Mouse (Mus musculus) limb, embryonic 11.5 days (tissue): ENCODE data around the gene Galnt7. TPM values are rescaled to one million over a fixed set of nuclear protein-coding genes. Genes with fewer than 3 reads are reported as not detected.

Experiments
- ATAC-seq: fragments of 200-750 bp; cut with Nextera tagmentation; 2 replicates; pipeline ENCODE4 v1.8.0; 2017; ENCODE audit warnings: low read depth; ENCODE audit not compliant: insufficient number of reproducible peaks, low FRiP score, low TSS enrichment
- DNase-seq: peaks from one replicate; pipeline ENCODE4 v3.0.0-alpha.2; 2015; ENCODE audit warnings: low spot score
- H3K27ac ChIP-seq: fragments of 300-500 bp; sonication (generic); replicated peaks from 2 replicates; pipeline ENCODE4 v1.5.1; 2014; ENCODE audit warnings: low read depth, mild to moderate bottlenecking, low read length
- H3K27me3 ChIP-seq: fragments of 300-500 bp; sonication (generic); 2 replicates; pipeline ENCODE4 v1.6.1; 2014; ENCODE audit warnings: mild to moderate bottlenecking, low read length, mixed read lengths; ENCODE audit not compliant: control insufficient read depth, insufficient read depth
- H3K36me3 ChIP-seq: fragments of 300-500 bp; sonication (generic); 2 replicates; pipeline ENCODE4 v1.6.1; 2014; ENCODE audit warnings: mild to moderate bottlenecking, low read length, moderate library complexity, mixed read lengths; ENCODE audit not compliant: control insufficient read depth, insufficient read depth
- H3K4me1 ChIP-seq: fragments of 300-500 bp; sonication (generic); 2 replicates; pipeline ENCODE4 v1.6.1; 2014; ENCODE audit warnings: low read length, mixed read lengths; ENCODE audit not compliant: control insufficient read depth, insufficient read depth
- H3K4me2 ChIP-seq: fragments of 300-500 bp; sonication (generic); 2 replicates; pipeline ENCODE4 v1.6.1; 2014; ENCODE audit warnings: low read depth, mild to moderate bottlenecking, moderate library complexity; ENCODE audit not compliant: severe bottlenecking
- H3K4me3 ChIP-seq: fragments of 300-500 bp; sonication (generic); 2 replicates; pipeline ENCODE4 v1.5.1; 2014; ENCODE audit warnings: low read depth, low read length
- H3K9ac ChIP-seq: fragments of 300-500 bp; sonication (generic); 2 replicates; pipeline ENCODE4 v1.6.1; 2014; ENCODE audit warnings: mild to moderate bottlenecking, low read length
- H3K9me3 ChIP-seq: fragments of 300-500 bp; sonication (generic); 2 replicates; pipeline ENCODE4 v1.6.1; 2016; ENCODE audit warnings: low read length; ENCODE audit not compliant: control insufficient read depth
- WGBS: fragments of 180-500 bp; shearing (Covaris S2); extraction: QIAGEN DNeasy Blood & Tissue Kit; methylation state at CpG from one replicate; pipeline ENCODE4 v1.1.7; 2014; 5-methylcytosine and 5-hydroxymethylcytosine counted together
- polyA plus RNA-seq: library from polyadenylated mRNA; unstranded; fragments of >200 nt; fragmentation: Nextera tagmentation; extraction: Ambion mirVana; gene quantifications from 2 replicates; pipeline ENCODE4 v1.2.1, GENCODE M21; 2014

The Galnt7 gene
- polyA plus RNA-seq, 1 experiment from 2014 or later: 18.8 TPM

- H3K4me3 ChIP-seq: no peak overlapping the region
- H3K27me3 ChIP-seq: no peaks in the 10 kb centered on the region
- no peaks in the 10 kb centered on the region for H3K4me1 ChIP-seq
- H3K4me2 ChIP-seq: no peak overlapping the region
- WGBS: 63% methylated on average over 12 of the region's 12 CpGs
- ATAC-seq (no peak), DNase-seq (no peak)
- H3K36me3 ChIP-seq: no peaks in the 10 kb centered on the region
- no peaks in the 10 kb centered on the region for H3K9me3 ChIP-seq
- H3K9ac ChIP-seq: no peak overlapping the region
- no peak overlapping the region for H3K27ac ChIP-seq
These were observed 105.3 kb downstream of the Galnt7 start for GRCm38 (mm10) chr8:57547581-57547980.

GRCm38 (mm10) chr8:57546834-57547233 is 106.0 kb downstream of the Galnt7 start:
- no peak overlapping the region for H3K4me2 ChIP-seq
- no peaks in the 10 kb centered on the region for H3K36me3 ChIP-seq
- no peaks in the 10 kb centered on the region for H3K4me1 ChIP-seq
- no peaks in the 10 kb centered on the region for H3K9me3 ChIP-seq
- H3K27ac ChIP-seq: no peak overlapping the region
- H3K9ac ChIP-seq: no peak overlapping the region
- H3K27me3 ChIP-seq: no peaks in the 10 kb centered on the region
- no peak overlapping the region for H3K4me3 ChIP-seq
- DNase-seq (no peak), ATAC-seq (no peak)
- 83% methylated on average over 3 of the region's 3 CpGs for WGBS

- no peaks in the 10 kb centered on the region for H3K36me3 ChIP-seq
- H3K9ac ChIP-seq: no peak overlapping the region
- H3K27me3 ChIP-seq: no peaks in the 10 kb centered on the region
- no peaks in the 10 kb centered on the region for H3K9me3 ChIP-seq
- DNase-seq: no peak
- ATAC-seq: no peak
- 91% methylated on average over 3 of the region's 3 CpGs for WGBS
- no peak overlapping the region for H3K4me2 ChIP-seq
- no peak overlapping the region for H3K4me3 ChIP-seq
- H3K4me1 ChIP-seq: no peaks in the 10 kb centered on the region
- H3K27ac ChIP-seq: no peak overlapping the region
These were observed 106.4 kb downstream of the Galnt7 start for GRCm38 (mm10) chr8:57546401-57546800.

- WGBS: 91% methylated on average over 9 of the region's 9 CpGs
These were observed 111.4 kb downstream of the Galnt7 start for GRCm38 (mm10) chr8:57541405-57541804.

GRCm38 (mm10) chr8:57540951-57541350 is 111.9 kb downstream of the Galnt7 start:
- Histone ChIP-seq H3K36me3 (peaks cover 4% of the 10 kb centered on the region; the same call in 1 of the 2 replicates), H3K4me1 (no peaks in the 10 kb centered on the region), H3K27me3 (no peaks in the 10 kb centered on the region), H3K27ac (no peak overlapping the region), H3K4me2 (no peak overlapping the region), H3K9me3 (no peaks in the 10 kb centered on the region), H3K4me3 (no peak overlapping the region), H3K9ac (no peak overlapping the region)
- WGBS: 95% methylated on average over 11 of the region's 11 CpGs
- DNase-seq: no peak
- ATAC-seq: no peak

More at GRCm38 (mm10) chr8:57541405-57541804, 111.4 kb downstream of the Galnt7 start:
- no peak overlapping the region for H3K27ac ChIP-seq
- no peak overlapping the region for H3K4me2 ChIP-seq
- H3K4me3 ChIP-seq: no peak overlapping the region
- ATAC-seq (no peak), DNase-seq (no peak)
- H3K36me3 ChIP-seq: peaks cover under 1% of the 10 kb centered on the region; the same call in 1 of the 2 replicates
- H3K9me3 ChIP-seq: no peaks in the 10 kb centered on the region
- no peaks in the 10 kb centered on the region for H3K27me3 ChIP-seq
- no peaks in the 10 kb centered on the region for H3K4me1 ChIP-seq
- no peak overlapping the region for H3K9ac ChIP-seq

GRCm38 (mm10) chr8:57540110-57540838 is 112.6 kb downstream of the Galnt7 start:
- ATAC-seq (no peak), DNase-seq (peak; percentile 81)
- Histone ChIP-seq H3K27ac (no peak overlapping the region), H3K4me1 (no peaks in the 10 kb centered on the region), H3K27me3 (no peaks in the 10 kb centered on the region), H3K9ac (no peak overlapping the region), H3K9me3 (no peaks in the 10 kb centered on the region), H3K4me3 (no peak overlapping the region), H3K36me3 (peaks cover 4% of the 10 kb centered on the region; the same call in 1 of the 2 replicates), H3K4me2 (no peak overlapping the region)
- WGBS: 56% methylated on average over 12 of the region's 12 CpGs

GRCm38 (mm10) chr8:57538601-57539000 is 114.2 kb downstream of the Galnt7 start:
- WGBS: 89% methylated on average over 7 of the region's 7 CpGs
- no peak for ATAC-seq
- no peak for DNase-seq

GRCm38 (mm10) chr8:57536167-57536566 is 116.7 kb downstream of the Galnt7 start:
- Histone ChIP-seq H3K4me2 (no peak overlapping the region), H3K27me3 (no peaks in the 10 kb centered on the region), H3K9ac (no peak overlapping the region), H3K27ac (no peak overlapping the region), H3K4me3 (no peak overlapping the region), H3K4me1 (no peaks in the 10 kb centered on the region), H3K9me3 (no peaks in the 10 kb centered on the region), H3K36me3 (peaks cover 4% of the 10 kb centered on the region; the same call in 1 of the 2 replicates)
- ATAC-seq (no peak), DNase-seq (no peak)
- WGBS: 94% methylated on average over 6 of the region's 6 CpGs

More at GRCm38 (mm10) chr8:57538601-57539000, 114.2 kb downstream of the Galnt7 start:
- Histone ChIP-seq H3K4me1 (no peaks in the 10 kb centered on the region), H3K4me2 (no peak overlapping the region), H3K27me3 (no peaks in the 10 kb centered on the region), H3K36me3 (peaks cover 4% of the 10 kb centered on the region; the same call in 1 of the 2 replicates), H3K9me3 (no peaks in the 10 kb centered on the region), H3K4me3 (no peak overlapping the region), H3K27ac (no peak overlapping the region), H3K9ac (no peak overlapping the region)
